Mouse (Mus musculus) natural killer cell, adult 2 months (primary cell): ENCODE data around the gene Gse1.

Experiments used
- DNase-seq, 2 experiments: peaks; one replicate each; pipeline ENCODE4 v3.0.0; 2022; ENCODE audit warnings: low spot score in 2 of 2

The Gse1 gene

DNA sequence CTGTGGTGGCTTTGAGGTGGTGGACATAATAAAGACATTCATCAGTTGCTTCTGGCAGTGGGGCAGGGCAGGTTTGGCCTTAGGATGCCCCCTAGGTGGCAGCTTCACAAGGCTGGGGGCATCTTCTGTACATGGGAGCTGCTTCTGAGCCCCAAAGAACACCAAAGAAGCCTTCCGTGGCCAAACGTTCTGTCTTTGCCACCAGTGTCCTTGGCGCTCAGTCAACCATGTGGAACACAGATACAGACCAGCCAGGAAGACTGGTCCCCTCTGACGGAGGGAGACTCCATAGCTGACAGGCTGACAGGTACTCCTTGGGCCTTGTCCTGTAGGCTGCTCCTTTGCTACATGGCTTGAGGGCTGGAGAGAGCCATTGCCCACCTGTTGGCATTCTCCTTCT, 45.2 kb downstream of the Gse1 start:
- no peak for DNase-seq

- DNase-seq, result peak; percentile 57 to 76
These were observed 48.0 kb downstream of the Gse1 start for GRCm38 (mm10) chr8:120276051-120276890.

DNA sequence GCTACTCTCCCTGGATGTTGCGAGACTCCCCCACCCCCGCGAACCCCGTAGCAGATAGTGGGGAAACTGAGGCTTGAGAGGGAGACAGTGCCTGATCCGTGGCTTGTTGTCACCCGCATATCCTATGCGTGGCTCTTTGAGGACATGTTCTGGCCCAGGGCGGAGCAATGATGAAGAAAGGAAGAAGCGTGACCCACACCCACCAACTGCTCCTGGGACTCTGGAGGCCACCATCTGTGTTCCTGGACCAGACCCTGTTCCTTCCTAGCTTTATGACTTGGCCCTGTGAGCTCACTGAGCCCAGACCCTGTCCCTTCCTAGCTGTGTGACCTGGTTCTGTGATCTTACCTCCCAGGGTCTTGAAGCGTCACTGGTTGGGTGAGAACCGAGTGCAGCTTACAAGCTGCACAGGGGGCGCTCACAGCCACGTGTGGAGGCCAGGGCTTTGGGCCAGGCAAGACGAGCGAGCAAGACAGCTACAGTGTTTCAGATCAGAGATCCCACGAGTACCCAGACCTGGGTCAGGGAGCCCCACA, 48.7 kb downstream of the Gse1 start:
- no peak for DNase-seq

DNA sequence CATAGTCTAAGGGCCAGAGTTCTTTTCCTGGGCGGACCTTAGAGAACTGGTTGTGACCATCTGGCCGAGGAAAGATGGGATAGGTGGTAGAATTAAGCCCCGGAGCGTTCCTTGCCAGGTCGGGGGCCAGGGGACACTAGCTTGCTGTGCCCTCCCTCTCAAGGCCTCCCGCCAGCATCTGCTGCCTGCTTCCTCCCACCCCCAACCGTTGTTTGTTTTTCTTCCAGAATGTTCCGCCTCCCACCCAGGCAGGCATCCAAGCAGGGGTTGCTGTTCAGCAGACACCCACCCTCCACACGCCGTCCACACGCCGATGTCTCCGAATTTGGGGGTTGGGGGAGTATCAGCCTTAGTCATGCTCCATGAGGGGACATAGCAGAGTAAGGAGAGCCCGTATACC, 49.8 kb downstream of the Gse1 start:
- DNase-seq, result no peak

DNA sequence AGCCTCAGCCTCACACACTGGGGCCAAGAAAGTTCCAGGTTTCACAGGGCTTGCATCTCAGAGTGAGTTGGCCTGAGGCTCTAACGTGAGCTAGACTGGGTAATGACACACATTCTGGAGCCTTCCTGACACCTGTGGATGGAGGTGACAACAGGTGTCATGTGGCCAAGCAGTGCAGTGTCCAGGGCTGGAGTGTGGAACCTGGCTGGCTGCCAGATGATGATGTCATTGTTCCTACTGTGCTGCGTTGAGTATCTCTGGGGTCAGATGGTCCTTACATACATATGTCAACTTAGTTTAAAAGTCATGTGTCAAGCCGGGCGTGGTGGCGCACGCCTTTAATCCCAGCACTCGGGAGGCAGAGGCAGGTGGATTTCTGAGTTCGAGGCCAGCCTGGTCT, 51.2 kb downstream of the Gse1 start:
- DNase-seq, result no peak

DNA sequence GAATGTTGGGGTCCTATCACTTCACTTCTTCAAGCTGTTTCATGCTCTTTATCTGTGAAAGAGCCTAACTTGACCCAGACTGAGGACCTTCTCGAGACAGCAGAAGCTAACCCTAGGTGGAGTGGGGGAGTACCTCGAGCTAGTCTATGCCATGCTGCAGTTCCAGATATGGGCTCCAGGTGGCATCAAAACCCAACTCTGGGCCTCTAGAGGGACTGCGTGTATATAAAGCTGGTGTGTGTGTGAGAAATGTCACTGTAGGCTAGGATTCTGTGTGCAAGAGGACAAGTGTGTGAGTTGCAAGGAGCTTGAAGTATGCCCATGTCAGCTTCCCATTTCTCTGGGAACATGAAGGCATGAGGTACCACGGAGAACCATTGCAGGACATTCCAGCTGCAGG, 53.2 kb downstream of the Gse1 start:
- DNase-seq, result peak; percentile 36 to 64

- no peak for DNase-seq
These were observed 54.2 kb downstream of the Gse1 start for GRCm38 (mm10) chr8:120282465-120282864.

DNA sequence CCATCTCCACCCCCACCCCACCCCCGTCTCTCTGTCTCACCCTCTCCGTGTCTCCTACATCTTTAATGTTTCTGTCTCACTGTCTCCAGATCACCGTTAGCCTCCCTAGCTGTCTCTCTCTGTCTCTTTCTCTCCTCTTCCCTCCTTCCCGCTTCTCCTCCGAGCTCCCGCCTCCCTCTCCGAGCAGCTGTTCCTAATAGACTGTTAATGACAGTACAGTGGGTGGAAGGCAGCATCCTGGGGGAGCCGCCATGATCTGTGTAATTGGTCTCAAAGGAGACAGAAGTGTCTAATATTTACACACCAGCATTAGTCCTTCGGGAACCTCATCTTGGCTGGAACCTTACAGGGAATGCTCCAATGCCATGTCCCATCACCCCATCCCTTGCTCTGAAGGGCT, 56.0 kb downstream of the Gse1 start:
- DNase-seq, result no peak

DNA sequence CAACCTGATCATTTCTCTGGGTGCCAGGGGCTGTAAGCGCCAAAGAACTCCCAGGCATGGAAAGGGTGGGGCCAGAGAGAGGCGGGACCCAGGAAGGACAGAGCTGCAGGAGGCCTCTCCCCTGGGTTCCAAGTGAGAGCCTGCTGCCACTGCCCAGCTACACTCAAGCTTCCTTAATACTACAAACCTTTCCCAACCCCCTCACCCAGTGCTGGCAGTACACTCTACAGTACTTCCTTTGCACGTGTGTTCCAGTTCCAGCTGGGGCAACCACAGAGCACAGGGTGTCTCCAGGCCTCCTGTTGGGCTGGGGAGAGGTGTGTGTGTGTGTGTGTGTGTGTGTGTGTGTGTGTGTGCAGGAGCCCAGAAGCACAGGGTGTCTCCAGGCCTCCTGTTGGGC, 56.8 kb downstream of the Gse1 start:
- no peak for DNase-seq

DNA sequence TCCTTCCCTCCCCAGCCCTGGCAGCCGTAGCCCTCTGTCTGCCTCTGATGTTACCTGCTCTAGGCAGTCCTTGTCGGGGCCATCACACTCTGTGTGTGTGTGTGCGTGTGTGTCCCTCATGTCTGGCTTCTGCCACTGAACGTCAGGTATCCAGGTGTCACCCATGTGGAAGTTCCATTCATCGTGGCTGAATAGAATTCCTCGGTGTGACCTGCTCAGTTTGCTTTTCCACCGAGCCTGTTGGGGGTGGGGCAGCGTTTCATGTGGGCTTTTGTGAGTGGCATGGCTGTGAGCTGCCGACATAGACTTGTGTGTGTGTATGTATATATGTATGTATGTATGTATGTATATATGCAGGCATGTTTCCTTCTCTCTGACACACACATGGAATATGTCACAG, 57.6 kb downstream of the Gse1 start:
- no peak for DNase-seq

DNA sequence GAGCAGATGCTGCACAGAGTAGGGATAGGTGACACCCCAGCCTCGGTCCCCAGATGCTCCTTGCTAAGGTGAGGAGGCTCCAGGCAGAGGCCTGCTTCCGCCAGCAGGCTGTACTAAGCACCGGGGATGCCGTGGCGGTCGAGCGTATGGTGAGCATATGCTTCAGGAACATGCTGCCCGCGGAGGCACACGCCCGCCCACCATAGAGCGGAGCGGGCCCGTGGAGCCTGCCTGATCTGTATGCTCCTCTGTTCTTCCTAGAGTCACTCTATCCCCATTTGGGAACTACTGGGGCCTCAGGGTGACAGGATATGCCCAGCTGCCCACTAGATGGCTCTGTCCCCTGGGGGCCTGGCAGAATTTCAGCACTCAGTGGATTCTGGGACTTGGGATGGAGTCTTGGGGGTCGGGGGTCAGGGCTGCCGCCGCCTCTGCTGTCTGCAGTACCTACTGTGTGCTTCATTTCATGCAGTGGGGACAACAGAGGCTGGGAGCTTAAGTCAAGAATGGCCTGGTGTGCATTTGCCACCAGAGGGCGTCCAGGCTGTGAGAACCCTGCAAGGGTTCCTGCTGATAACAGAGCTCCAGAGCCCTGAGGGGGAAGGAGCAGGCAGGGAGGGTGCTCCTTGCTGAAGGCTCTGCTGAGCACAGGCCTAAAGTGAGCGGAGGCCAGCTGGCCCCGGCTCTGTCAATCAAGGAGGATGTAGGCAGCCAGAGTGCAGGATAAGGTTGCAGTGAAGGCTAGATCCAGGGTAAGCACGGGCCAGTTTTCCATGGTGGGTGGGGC, 60.1 kb downstream of the Gse1 start:
- no peak for DNase-seq

- no peak for DNase-seq
These were observed 60.9 kb downstream of the Gse1 start for GRCm38 (mm10) chr8:120289191-120289590.

DNA sequence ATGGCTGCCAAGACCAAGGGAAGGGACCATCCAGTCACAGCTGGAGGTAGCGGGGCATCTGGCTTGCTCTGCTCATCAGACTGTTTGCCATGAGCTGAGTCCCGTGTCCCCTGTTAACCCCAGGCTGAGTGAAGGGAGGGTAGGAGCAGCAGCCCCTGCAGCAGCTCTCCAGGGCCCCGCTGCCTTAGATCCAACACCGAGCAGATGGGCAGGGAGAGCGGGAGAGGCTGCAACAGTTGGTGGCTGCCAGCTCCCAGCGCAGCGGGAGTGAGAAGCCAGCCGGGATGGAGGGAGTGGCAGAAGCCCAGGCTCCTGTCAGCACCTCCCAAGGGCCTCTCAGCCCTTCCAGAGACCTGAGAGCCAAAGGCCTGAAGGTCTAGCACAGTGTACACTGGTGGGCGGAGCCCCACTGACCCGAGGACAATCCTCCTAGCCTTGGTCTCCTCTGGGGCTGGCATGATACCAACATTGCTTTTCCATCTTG, 61.5 kb downstream of the Gse1 start:
- DNase-seq, result no peak

DNA sequence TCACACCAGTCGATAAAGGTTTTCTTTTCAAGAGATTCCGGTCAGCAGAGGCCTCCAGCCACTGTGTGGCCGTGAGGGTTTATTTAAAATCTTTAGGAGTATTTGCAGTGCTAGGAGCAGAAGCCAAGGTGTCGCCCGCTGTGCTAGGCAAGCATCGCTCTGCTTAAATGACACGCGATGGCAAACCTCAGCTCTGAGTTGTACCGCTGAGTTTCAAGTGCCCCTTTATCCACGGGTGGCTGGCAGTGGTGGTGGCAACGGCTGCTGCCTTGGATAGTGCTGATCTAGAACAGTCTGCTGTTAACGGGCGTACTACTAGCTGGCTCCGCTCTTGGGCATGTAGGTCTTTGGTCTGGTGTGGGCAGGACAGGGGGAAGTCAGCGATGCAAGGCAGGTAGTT, 62.4 kb downstream of the Gse1 start:
- DNase-seq, result no peak

- no peak for DNase-seq
These were observed 63.4 kb downstream of the Gse1 start for GRCm38 (mm10) chr8:120291650-120292049.

DNA sequence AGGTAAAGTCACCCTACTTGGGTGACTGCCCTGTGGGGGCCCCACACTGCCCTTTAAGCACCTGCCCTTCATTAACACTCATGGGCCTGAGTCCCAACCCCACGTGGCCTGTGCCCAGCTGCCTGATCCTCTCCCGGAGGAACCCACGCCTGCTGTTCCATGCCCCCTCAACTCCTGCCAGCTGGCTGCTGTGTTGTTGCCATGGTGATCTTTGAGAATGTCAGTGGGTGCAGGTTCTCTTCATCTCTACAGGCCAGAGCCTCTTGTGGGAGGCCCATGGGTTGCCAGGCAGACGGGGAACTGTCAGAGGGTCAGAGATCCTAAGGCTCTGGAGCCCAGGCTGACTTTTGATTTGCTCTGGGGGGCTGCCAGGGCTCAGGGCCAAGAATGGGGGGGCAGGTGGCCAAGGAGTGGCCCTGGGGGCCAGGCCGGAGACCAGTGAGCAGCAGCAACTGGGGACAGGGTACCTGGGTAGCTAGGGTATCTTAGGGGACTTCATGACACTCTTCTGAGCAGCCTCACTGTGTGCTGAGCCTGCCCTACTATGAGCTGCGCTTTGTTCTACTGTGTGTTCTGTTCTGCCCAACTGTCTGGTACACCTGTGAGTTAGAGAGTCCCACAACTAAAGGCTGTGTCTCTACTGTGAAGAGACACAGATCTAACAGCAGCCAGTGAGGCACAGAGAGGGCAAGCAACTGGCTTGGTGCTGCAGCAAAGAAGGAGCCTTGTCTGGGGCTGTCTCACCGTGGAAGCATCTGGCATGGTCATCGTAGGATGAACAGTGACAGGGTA, 64.3 kb downstream of the Gse1 start:
- DNase-seq, result no peak

DNA sequence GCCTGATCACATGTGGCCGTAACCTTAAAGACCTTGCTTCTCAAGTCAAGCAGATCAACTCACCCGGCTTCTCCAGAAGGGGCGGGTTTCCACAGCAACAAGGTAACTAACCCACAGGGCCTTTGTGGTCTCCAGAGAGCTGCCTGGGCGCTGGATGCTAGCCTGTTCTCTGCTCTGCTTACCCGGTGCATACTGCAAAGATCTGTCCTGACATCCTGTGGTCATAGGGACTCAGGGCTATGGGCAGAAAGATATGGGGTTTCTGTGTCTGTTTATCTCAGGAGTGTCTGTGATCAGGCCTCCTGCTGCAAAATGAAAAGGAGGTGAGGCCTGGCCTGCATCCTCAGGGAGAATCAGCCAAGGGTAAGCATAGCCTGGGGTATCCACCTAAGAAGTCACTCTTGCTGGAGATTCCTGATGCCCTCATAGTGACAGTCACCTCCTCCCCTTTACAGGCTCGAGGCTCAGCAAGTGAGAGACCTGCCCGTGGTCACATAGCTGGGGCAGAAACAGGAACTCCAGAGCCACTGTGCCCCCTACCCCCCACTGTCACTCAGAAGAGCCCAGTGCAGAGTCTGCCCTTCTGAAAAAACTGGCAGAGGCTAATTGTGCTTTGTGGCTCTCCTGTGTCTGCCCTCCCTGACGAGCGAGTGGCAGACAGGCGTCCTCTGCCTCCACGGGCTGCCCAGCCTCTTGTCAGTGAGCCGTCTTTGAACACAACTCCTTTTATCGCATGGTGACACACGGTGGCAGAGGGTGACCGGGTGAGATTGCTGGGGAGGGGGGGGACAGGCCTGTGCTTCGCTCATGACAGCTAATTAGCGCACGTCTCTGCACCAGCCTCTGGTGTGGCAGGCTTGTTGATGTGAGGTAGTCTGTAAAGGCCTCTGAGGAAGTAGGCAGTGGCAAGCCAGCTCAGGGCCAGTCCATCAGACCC, 65.4 kb downstream of the Gse1 start:
- DNase-seq, result no peak

- DNase-seq, result no peak
These were observed 67.0 kb downstream of the Gse1 start for GRCm38 (mm10) chr8:120294982-120295870.

DNA sequence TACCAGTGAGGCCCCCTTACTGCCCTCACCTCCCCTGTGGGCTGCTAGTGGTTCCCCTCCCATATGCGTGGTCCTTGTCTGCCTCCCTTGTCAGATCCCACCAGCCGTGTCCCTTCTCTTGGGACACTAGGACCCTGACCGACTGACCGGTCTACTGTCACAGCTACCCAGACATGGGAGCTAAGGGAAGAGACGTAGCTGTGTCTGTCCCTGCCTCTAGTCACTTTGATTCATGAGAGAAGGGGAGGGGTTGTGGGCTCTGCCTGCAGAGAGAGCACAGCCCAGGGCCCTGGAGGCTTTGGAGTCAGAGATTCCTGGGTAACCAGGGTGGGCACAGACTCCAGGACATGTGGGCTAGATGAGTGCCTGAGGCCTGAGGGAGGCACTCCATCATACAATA, 68.7 kb downstream of the Gse1 start:
- DNase-seq, result no peak
